Mouse (Mus musculus) bone marrow, adult 2 months (tissue): ENCODE data around the gene Olfr65. TPM values are rescaled to one million over a fixed set of nuclear protein-coding genes. Genes with fewer than 3 reads are reported as not detected.

ENCODE experiments used
- H3K27ac ChIP-seq: fragments of 200-500 bp; 2 replicates; pipeline ENCODE4 v1.5.1; 2012; ENCODE audit warnings: low read depth, mild to moderate bottlenecking, control low read depth, inconsistent platforms, low read length; ENCODE audit not compliant: control insufficient read depth, poor library complexity, insufficient read depth
- H3K4me1 ChIP-seq: fragments of 200-500 bp; 2 replicates; pipeline ENCODE4 v1.6.1; 2011; ENCODE audit warnings: low read length; ENCODE audit not compliant: control insufficient read depth, insufficient read depth
- H3K4me3 ChIP-seq: fragments of 200-500 bp; replicated peaks from 2 replicates; pipeline ENCODE3; 2011; ENCODE audit warnings: mild to moderate bottlenecking, low read depth, low read length, control low read depth; ENCODE audit not compliant: control insufficient read depth
- CTCF ChIP-seq: fragments of 200-500 bp; IDR thresholded peaks from 2 replicates; pipeline ENCODE4 v1.5.1; 2011; ENCODE audit warnings: low read length, control low read depth; ENCODE audit not compliant: control insufficient read depth, insufficient read depth
- POLR2A ChIP-seq: fragments of 200-500 bp; IDR thresholded peaks from 2 replicates; pipeline ENCODE4 v1.6.1; 2011; ENCODE audit warnings: low read depth, mild to moderate bottlenecking, control low read depth, low read length, borderline replicate concordance; ENCODE audit not compliant: control insufficient read depth
- polyA plus RNA-seq: library from polyadenylated mRNA; stranded (reverse); fragments of >200 nt; gene quantifications from 2 replicates; pipeline ENCODE4 v1.2.4, GENCODE M21; 2011; ENCODE audit warnings: low replicate concordance; ENCODE audit not compliant: missing spikeins, insufficient read depth, insufficient read length

Gene Olfr65
- polyA plus RNA-seq, 1 experiment: not detected

GRCm38 (mm10) chr7:103944137-103944536 lies 40.9 kb downstream of the Olfr65 start, which contains the start of gene Olfr633:
Olfr633 (plus strand) TSS chr7:103944437.
- no peak within 1 kb of the TSS for H3K4me3 ChIP-seq
- no peak within 1 kb of the TSS for H3K27ac ChIP-seq
- TF ChIP-seq CTCF (no peak), POLR2A (no peak)
- H3K4me1 ChIP-seq: no peaks in the 10 kb centered on the region; the same call in 1 of the 2 replicates

Other genes with a start within 250 kb of the Olfr65 start
- gene Olfr623, start 239.8 kb upstream of the Olfr65 start, polyA plus RNA-seq: not detected in 2 replicates
- gene Olfr624, start 232.3 kb upstream of the Olfr65 start, polyA plus RNA-seq: 0.25 and 0.45 TPM in 2 replicates
- gene Olfr625-ps1, start 220.8 kb upstream of the Olfr65 start, polyA plus RNA-seq: not detected in 2 replicates
- gene Olfr243, start 188.8 kb upstream of the Olfr65 start, polyA plus RNA-seq: 0.27 and 0.40 TPM in 2 replicates
- not detected in 2 replicates for gene Olfr628, start 173.1 kb upstream of the Olfr65 start, polyA plus RNA-seq
- 1.2 TPM in 1 of 2 replicates, not detected in the other for gene Olfr629, start 158.5 kb upstream of the Olfr65 start, polyA plus RNA-seq
- gene Olfr630, start 146.2 kb upstream of the Olfr65 start, polyA plus RNA-seq: not detected in 2 replicates
- gene Olfr69, start 131.9 kb upstream of the Olfr65 start, polyA plus RNA-seq: not detected in 2 replicates
- gene Olfr68, start 123.8 kb upstream of the Olfr65 start, polyA plus RNA-seq: 0.36 TPM in 1 of 2 replicates, not detected in the other
- 0.25 TPM in 1 of 2 replicates, not detected in the other for gene Olfr67, start 111.7 kb upstream of the Olfr65 start, polyA plus RNA-seq
- gene Hbb-bt, start 89.5 kb upstream of the Olfr65 start, polyA plus RNA-seq: 16,360 and 37,491 TPM in 2 replicates
- 44,806 and 110,365 TPM in 2 replicates for gene Hbb-bs, start 75.4 kb upstream of the Olfr65 start, polyA plus RNA-seq
- gene Hbb-bh2, start 63.0 kb upstream of the Olfr65 start, polyA plus RNA-seq: not detected in 2 replicates
- gene Hbb-bh1, start 60.3 kb upstream of the Olfr65 start, polyA plus RNA-seq: 1.6 TPM in 1 of 2 replicates, not detected in the other
- 1.6 TPM in 1 of 2 replicates, not detected in the other for gene Hbb-y, start 50.3 kb upstream of the Olfr65 start, polyA plus RNA-seq
- gene Olfr66, start 17.2 kb upstream of the Olfr65 start, polyA plus RNA-seq: not detected in 2 replicates
- gene Olfr64, start 9.0 kb upstream of the Olfr65 start, polyA plus RNA-seq: not detected in 2 replicates
- not detected in 2 replicates for gene Olfr631, start 25.3 kb downstream of the Olfr65 start, polyA plus RNA-seq
- not detected in 2 replicates for gene Olfr632, start 30.9 kb downstream of the Olfr65 start, polyA plus RNA-seq
- gene Olfr633, start 41.0 kb downstream of the Olfr65 start, polyA plus RNA-seq: 0.25 TPM in 1 of 2 replicates, not detected in the other
- not detected in 2 replicates for gene Olfr635, start 67.7 kb downstream of the Olfr65 start, polyA plus RNA-seq
- not detected in 2 replicates for gene Olfr638, start 95.3 kb downstream of the Olfr65 start, polyA plus RNA-seq
- gene Olfr639, start 113.8 kb downstream of the Olfr65 start, polyA plus RNA-seq: not detected in 2 replicates
- not detected in 2 replicates for gene Olfr640, start 122.1 kb downstream of the Olfr65 start, polyA plus RNA-seq
- gene Olfr641, start 132.0 kb downstream of the Olfr65 start, polyA plus RNA-seq: not detected in 2 replicates
- 0.29 TPM in 1 of 2 replicates, not detected in the other for gene Olfr642, start 149.2 kb downstream of the Olfr65 start, polyA plus RNA-seq
- not detected in 2 replicates for gene 4930516K23Rik, start 158.0 kb downstream of the Olfr65 start, polyA plus RNA-seq
- not detected in 2 replicates for gene Olfr644, start 168.4 kb downstream of the Olfr65 start, polyA plus RNA-seq
- gene Olfr645, start 182.0 kb downstream of the Olfr65 start, polyA plus RNA-seq: not detected in 2 replicates
- not detected in 2 replicates for gene Olfr646, start 201.4 kb downstream of the Olfr65 start, polyA plus RNA-seq
- gene Ubqln5, start 226.3 kb downstream of the Olfr65 start, polyA plus RNA-seq: not detected in 2 replicates
- gene Olfr643, start 233.9 kb downstream of the Olfr65 start, polyA plus RNA-seq: not detected in 2 replicates
- not detected in 2 replicates for gene Ubqln3, start 239.8 kb downstream of the Olfr65 start, polyA plus RNA-seq
- not detected in 2 replicates for gene Ubqlnl, start 247.1 kb downstream of the Olfr65 start, polyA plus RNA-seq